Mouse (Mus musculus): Measurements from ENCODE around the gene Gm49395.

- TF ChIP-seq CTCF (IDR thresholded peaks at IDR 0.05; ENCODE audit: low read depth) (no peak), EP300 (IDR thresholded peaks at IDR 0.05; ENCODE audit: low read depth) (no peak)
Observed at GRCm38 (mm10) chr13:115109628-115110027, 7.9 kb upstream of the Gm49395 start.
